Mouse (Mus musculus): Measurements from ENCODE around the gene Efcab10. TPM values are rescaled to one million over a fixed set of nuclear protein-coding genes. Genes with fewer than 3 reads are reported as not detected.

Gene Efcab10
- polyA plus RNA-seq, 1 experiment = not detected

- no peak for TF ChIP-seq POLR2AphosphoS2 (IDR thresholded peaks at IDR 0.05; ENCODE audit: insufficient read length, low read depth)
- no peak for TF ChIP-seq MYOG (IDR thresholded peaks at IDR 0.05; ENCODE audit: control insufficient read depth in 1 of 3, insufficient read depth in 1 of 3, insufficient read length in 2 of 3, low read depth in 2 of 3)
- TF ChIP-seq TCF12 (IDR thresholded peaks at IDR 0.05; ENCODE audit: insufficient read depth, poor library complexity, severe bottlenecking) = no peak
- TF ChIP-seq POLR2A (IDR thresholded peaks at IDR 0.05; ENCODE audit: insufficient read length, low read depth) = no peak
- TF ChIP-seq USF1 (IDR thresholded peaks at IDR 0.05; ENCODE audit: low read depth) = no peak
- no peak for TF ChIP-seq MYOD1 (IDR thresholded peaks at IDR 0.05; ENCODE audit: control insufficient read depth in 1 of 3, insufficient read length in 2 of 3, low read depth in 2 of 3)
- Histone ChIP-seq H3K79me2 (ENCODE audit: control insufficient read depth, insufficient read depth) (no peaks in the 10 kb centered on the region), H3ac (ENCODE audit: control insufficient read depth, insufficient read length) (no peak overlapping the region), H3K4me2 (ENCODE audit: low read depth) (no peak overlapping the region), H3K27me3 (ENCODE audit: control insufficient read depth, insufficient read depth, insufficient read length) (no peaks in the 10 kb centered on the region), H3K36me3 (ENCODE audit: control insufficient read depth, insufficient read depth) (peaks cover 4% of the 10 kb centered on the region), H3K4me3 (no peak overlapping the region)
Observed at GRCm38 (mm10) chr12:33365133-33365532, 29.5 kb upstream of the Efcab10 start.

GRCm38 (mm10) chr12:33369555-33369954, 25.1 kb upstream of the Efcab10 start:
- Histone ChIP-seq H3K4me3 (no peak overlapping the region), H3K36me3 (ENCODE audit: control insufficient read depth, insufficient read depth) (no peaks in the 10 kb centered on the region), H3K27me3 (ENCODE audit: control insufficient read depth, insufficient read depth, insufficient read length) (no peaks in the 10 kb centered on the region)

GRCm38 (mm10) chr12:33379624-33380445, 14.8 kb upstream of the Efcab10 start:
- no peak overlapping the region for H3K4me3 ChIP-seq
- peaks cover 8% of the 10 kb centered on the region for H3K27me3 ChIP-seq (ENCODE audit: control insufficient read depth, insufficient read depth, insufficient read length)
- H3K4me2 ChIP-seq (ENCODE audit: low read depth) = peak overlapping the region; percentile 53
- no peak overlapping the region for H3ac ChIP-seq (ENCODE audit: control insufficient read depth, insufficient read length)
- no peaks in the 10 kb centered on the region for H3K36me3 ChIP-seq (ENCODE audit: control insufficient read depth, insufficient read depth)
- TF ChIP-seq POLR2AphosphoS2 (IDR thresholded peaks at IDR 0.05; ENCODE audit: insufficient read length, low read depth) (no peak), MAX (IDR thresholded peaks at IDR 0.05; ENCODE audit: low read depth) (peak; percentile 88), POLR2A (IDR thresholded peaks at IDR 0.05; ENCODE audit: insufficient read length, low read depth) (no peak), MYOG (IDR thresholded peaks at IDR 0.05; ENCODE audit: control insufficient read depth in 1 of 3, insufficient read depth in 1 of 3, insufficient read length in 2 of 3, low read depth in 2 of 3) (no peak), CEBPB (IDR thresholded peaks at IDR 0.05; ENCODE audit: insufficient read depth, poor library complexity, severe bottlenecking) (no peak), REST (IDR thresholded peaks at IDR 0.05; ENCODE audit: insufficient read depth, insufficient read length) (no peak), SRF (IDR thresholded peaks at IDR 0.05; ENCODE audit: control insufficient read depth, insufficient read length, low read depth) (no peak), TCF12 (IDR thresholded peaks at IDR 0.05; ENCODE audit: insufficient read depth, poor library complexity, severe bottlenecking) (no peak), TCF3 (IDR thresholded peaks at IDR 0.05; ENCODE audit: insufficient read length, low read depth) (no peak), USF1 (IDR thresholded peaks at IDR 0.05; ENCODE audit: low read depth) (peak; percentile 88), E2F4 (IDR thresholded peaks at IDR 0.05; ENCODE audit: insufficient read depth) (no peak), MYOD1 (IDR thresholded peaks at IDR 0.05; ENCODE audit: control insufficient read depth in 1 of 3, insufficient read length in 2 of 3, low read depth in 2 of 3) (no peak)
- H3K79me2 ChIP-seq (ENCODE audit: control insufficient read depth, insufficient read depth) = no peaks in the 10 kb centered on the region

More at GRCm38 (mm10) chr12:33369555-33369954, 25.1 kb upstream of the Efcab10 start:
- H3K4me2 ChIP-seq (ENCODE audit: low read depth) = no peak overlapping the region
- no peak for TF ChIP-seq MYOD1 (IDR thresholded peaks at IDR 0.05; ENCODE audit: control insufficient read depth in 1 of 3, insufficient read length in 2 of 3, low read depth in 2 of 3)
- no peak for TF ChIP-seq SRF (IDR thresholded peaks at IDR 0.05; ENCODE audit: control insufficient read depth, insufficient read length, low read depth)
- no peak for TF ChIP-seq POLR2AphosphoS2 (IDR thresholded peaks at IDR 0.05; ENCODE audit: insufficient read length, low read depth)
- no peak for TF ChIP-seq TCF12 (IDR thresholded peaks at IDR 0.05; ENCODE audit: insufficient read depth, poor library complexity, severe bottlenecking)
- TF ChIP-seq E2F4 (IDR thresholded peaks at IDR 0.05; ENCODE audit: insufficient read depth) = no peak
- no peak for TF ChIP-seq MAX (IDR thresholded peaks at IDR 0.05; ENCODE audit: low read depth)
- no peak overlapping the region for H3ac ChIP-seq (ENCODE audit: control insufficient read depth, insufficient read length)
- no peaks in the 10 kb centered on the region for H3K79me2 ChIP-seq (ENCODE audit: control insufficient read depth, insufficient read depth)

DNA sequence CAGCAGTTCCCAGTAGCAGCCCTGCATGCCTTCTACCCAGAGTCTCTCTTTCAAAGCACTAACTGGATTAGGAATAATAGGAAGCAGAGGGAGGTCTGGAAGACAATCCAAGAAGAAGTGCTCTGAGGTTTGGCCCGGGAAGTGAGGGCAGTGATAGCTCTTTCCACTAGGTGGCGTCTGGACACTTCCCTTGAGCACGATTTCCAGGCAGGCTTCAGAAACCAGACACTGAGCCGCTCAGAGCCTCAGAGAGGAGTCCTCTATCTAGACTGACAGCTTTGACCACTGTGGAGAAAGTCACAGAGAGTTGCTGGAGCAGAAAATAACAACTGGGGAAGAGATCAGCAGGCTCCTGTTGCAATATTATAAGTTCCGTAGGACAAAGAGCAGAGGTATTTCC, 5.8 kb upstream of the Efcab10 start:
- H3K27me3 ChIP-seq (ENCODE audit: control insufficient read depth, insufficient read depth, insufficient read length) = peaks cover 29% of the 10 kb centered on the region
- H3K4me3 ChIP-seq = no peak overlapping the region
- no peak overlapping the region for H3ac ChIP-seq (ENCODE audit: control insufficient read depth, insufficient read length)
- H3K79me2 ChIP-seq (ENCODE audit: control insufficient read depth, insufficient read depth) = no peaks in the 10 kb centered on the region
- H3K36me3 ChIP-seq (ENCODE audit: control insufficient read depth, insufficient read depth) = no peaks in the 10 kb centered on the region
- H3K4me2 ChIP-seq (ENCODE audit: low read depth) = no peak overlapping the region
- TF ChIP-seq TCF12 (IDR thresholded peaks at IDR 0.05; ENCODE audit: insufficient read depth, poor library complexity, severe bottlenecking) = no peak
- TF ChIP-seq TCF3 (IDR thresholded peaks at IDR 0.05; ENCODE audit: insufficient read length, low read depth) = no peak
- TF ChIP-seq MYOG (IDR thresholded peaks at IDR 0.05; ENCODE audit: control insufficient read depth in 1 of 3, insufficient read depth in 1 of 3, insufficient read length in 2 of 3, low read depth in 2 of 3) = no peak
- TF ChIP-seq USF1 (IDR thresholded peaks at IDR 0.05; ENCODE audit: low read depth) = no peak

- no peaks in the 10 kb centered on the region for H3K79me2 ChIP-seq (ENCODE audit: control insufficient read depth, insufficient read depth)
- H3ac ChIP-seq (ENCODE audit: control insufficient read depth, insufficient read length) = no peak overlapping the region
- no peak overlapping the region for H3K4me2 ChIP-seq (ENCODE audit: low read depth)
- TF ChIP-seq USF1 (IDR thresholded peaks at IDR 0.05; ENCODE audit: low read depth) = no peak
- TF ChIP-seq E2F4 (IDR thresholded peaks at IDR 0.05; ENCODE audit: insufficient read depth) = no peak
- TF ChIP-seq REST (IDR thresholded peaks at IDR 0.05; ENCODE audit: insufficient read depth, insufficient read length) = no peak
- H3K27me3 ChIP-seq (ENCODE audit: control insufficient read depth, insufficient read depth, insufficient read length) = peaks cover 24% of the 10 kb centered on the region
- H3K36me3 ChIP-seq (ENCODE audit: control insufficient read depth, insufficient read depth) = no peaks in the 10 kb centered on the region
- no peak overlapping the region for H3K4me3 ChIP-seq
Observed at GRCm38 (mm10) chr12:33390844-33391560, 3.7 kb upstream of the Efcab10 start.
